Mouse (Mus musculus) olfactory bulb, adult 2 months (tissue): ENCODE data around the gene Edar.

Source experiments
- CTCF ChIP-seq: fragments of 200-500 bp; IDR thresholded peaks from 2 replicates; pipeline ENCODE4 v1.5.1; 2012; ENCODE audit warnings: low read depth, mild to moderate bottlenecking, low read length, moderate library complexity; ENCODE audit not compliant: insufficient read depth
- POLR2A ChIP-seq: fragments of 200-500 bp; IDR thresholded peaks from 2 replicates; pipeline ENCODE4 v1.6.1; 2012; ENCODE audit warnings: mild to moderate bottlenecking, low read depth, low read length, moderate library complexity; ENCODE audit not compliant: insufficient read depth

DNA sequence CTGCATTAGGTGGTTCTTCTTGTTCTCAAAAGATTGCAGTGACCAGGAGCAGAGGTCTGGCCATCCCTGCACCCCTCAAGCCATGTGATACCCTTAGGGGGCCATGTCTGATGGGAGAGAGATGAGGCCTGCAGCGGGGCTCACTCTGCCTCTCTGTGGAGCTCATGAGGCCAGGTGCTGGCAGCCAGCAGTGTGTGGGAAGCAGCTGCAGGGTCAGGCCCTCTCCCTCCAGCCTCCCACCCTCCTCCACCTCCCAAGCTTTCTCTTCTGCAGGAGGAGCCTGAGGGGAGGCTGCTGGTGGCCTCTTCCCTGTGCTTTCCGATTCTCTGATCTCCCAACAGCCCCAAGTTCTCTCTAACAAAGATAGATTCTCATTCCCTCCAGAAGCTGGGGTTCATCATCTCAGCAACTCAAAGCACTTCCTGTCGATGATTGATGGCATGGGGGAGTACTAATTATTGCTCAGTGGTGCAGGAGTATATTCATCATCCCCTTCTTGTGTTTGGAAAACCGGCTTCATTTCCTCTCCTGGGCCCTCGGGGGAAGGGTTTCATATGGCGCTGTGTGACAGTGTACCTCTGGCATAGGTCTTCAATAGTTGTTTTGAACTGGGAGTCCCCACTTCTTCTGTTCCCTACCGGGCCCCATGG is 38.9 kb downstream of the Edar start:
- TF ChIP-seq POLR2A (no peak), CTCF (no peak)
